Mouse (Mus musculus) monocyte, adult 2 months (primary cell): ENCODE measurements at regions not wholly inside any gene's neighbourhood (a gene's known extent, or its start where the extent isn't known, plus 50 kb on each side); places are given as distances from the start of the nearest gene placed in this dataset.

Experiments
- DNase-seq, 2 experiments: peaks; one replicate each; pipeline ENCODE4 v3.0.0; 2022; ENCODE audit warnings: low spot score in 2 of 2, low read depth in 1 of 2

DNA sequence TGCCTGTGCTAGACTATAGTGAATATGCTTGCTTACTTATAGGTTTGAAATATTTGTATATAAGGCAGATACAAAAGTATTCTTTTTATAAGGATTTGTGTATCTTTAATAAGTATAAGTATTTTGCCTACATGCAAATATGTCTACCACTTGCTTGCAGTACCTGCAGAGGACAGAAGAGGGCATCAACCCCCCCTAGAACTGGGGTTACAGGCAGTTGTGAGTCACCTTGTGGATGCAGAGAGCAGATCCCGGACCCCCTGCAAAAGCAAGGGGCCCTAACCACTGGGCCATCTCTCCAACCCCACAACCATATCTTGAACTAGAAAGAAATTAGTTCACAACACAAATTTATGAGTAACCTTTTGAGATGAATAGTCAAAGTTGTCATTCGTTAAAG is 91.3 kb upstream of the Phactr1 start:
- no peak for DNase-seq

DNA sequence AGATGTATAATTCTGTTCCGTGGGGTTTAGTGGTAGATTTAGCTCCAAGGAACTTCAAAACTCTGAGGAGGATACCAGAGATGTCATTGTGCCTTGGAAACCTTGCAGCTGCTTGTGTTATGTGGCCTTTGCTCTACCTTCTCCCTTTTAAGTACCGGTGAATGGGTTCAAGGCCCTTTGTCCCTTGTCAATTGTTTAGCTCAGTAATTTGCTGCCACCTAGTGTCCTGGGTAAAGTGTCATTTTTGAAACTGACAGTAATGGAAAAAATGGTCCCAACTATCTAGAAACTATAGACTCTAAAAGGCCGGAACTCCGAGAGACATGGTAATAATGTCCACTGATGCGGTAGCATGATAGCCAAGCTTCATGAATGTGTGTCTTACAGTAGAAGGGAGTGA is 90.8 kb upstream of the Phactr1 start:
- no peak for DNase-seq

DNA sequence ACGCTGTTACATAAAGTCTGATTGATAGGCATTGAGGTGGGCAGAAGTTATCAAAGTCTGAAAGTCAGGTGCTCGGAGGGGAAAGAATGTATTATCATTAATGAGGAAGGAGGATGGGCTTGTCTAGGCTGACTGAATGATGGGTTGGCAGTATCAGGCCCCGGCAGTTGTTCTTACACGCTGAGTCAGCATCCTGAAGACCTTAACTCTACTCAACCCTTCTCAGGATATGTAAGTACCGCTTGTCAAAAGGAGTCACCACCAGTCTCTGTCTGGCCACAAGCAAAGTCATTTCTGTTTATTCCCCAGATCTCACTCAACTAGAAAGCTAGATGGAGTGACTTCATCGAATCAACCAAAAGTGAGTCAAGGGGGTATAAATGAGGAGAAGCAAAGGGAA is 90.0 kb upstream of the Phactr1 start:
- DNase-seq = no peak

DNA sequence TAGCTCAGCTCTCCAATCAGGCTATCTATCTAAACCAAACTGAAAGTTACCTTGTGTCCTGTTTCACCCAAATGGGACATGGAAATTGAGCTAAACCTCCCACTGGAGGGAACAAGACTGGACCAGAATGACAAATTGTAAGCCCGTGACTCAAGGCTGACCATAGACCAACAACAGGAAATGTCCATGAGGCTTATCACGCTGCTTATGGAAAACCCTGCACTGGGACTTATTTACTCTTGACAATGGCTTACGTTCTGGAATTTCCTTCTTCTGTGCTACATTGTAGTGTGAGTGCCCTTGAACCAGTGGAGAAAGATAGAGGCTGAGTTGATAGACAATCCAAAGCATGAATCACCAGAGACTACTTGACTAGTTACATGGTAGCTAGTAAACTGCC is 87.5 kb upstream of the Phactr1 start:
- DNase-seq = no peak

DNA sequence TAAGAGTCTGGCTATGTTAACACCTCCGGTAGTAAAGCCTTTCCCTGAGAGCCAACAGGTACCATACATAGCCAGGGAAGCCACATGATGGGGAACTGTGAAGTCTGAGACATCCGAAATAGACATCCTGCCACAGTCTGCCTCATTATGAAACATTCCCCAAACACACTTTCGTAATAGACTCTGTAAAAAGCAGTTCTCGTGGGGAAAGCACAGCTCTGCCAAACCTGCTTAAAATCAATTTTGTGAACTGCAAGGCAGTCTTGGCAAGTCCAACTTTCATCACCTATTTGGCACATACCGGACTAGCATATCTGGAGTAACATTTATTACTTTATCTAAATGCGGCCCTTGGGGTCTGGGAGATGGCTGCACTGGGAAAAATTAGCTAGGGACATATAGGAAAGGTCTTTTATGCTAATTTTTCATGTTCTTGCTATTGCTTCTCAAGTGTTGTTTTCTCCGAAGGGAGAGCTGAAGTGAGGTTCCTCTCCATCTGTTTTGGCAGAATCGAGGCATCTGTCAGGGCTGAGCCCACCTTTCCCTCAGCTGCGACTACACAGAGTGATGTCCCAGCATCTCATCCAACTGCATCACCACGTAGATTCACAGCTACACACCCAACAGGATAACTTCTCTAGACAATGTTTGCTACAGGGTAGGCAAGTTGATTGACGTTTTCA is 86.8 kb upstream of the Phactr1 start:
- DNase-seq = no peak

DNA sequence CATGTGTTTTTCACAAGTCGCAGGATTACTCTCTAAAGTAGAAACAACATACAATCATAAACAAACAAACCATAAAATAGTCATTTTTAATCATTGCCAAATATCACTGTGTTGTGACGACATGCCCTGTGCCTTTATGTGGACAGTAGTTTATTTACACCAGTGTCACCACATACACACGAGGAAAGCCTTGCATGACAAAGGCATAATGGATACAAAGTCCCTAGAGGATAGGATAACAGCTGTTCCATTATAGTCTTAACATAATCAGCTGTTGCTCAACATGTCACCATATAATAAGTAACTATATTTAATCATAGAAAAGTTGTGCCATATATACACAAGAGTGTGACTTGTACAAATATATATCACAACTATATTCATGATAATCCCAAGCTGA is 85.2 kb upstream of the Phactr1 start:
- DNase-seq = no peak

DNA sequence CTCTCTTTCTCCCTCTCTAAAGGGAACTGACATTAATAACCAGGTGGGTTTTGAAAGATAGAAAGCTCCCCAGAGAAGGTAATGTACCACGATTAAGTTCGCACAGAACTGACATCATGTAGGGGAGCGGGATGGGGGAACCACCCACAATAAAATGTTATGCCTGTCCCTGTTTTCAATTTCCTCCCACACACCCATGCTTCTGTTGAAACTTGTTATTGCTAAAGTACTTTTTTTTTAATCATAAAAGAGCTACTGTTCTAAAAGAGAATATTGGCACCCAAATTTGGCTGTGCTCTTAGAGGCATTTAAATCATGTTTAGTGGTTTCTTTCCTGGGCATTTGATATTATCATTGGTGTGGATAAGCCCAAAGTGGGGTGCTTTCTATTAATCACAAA is 82.6 kb upstream of the Phactr1 start:
- DNase-seq = no peak

DNA sequence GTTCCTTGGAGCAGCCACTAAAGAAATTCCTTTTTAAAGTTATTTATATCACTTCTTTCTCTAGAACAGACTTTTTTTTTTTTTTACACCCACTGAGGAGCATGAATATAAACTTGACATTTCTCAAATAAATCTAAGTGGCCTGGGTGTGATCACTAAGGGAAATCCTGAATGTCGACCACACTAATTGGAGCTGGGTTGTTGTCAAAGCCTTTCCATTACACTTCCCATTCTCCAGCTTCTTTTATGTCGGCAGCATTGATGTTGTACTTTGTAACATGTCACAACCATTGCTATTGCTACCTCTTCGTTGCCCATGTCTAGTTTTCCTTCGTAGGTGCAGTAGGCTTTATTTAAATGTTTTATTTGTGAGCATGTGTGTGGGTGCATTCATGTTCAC is 77.1 kb upstream of the Phactr1 start:
- no peak for DNase-seq

DNA sequence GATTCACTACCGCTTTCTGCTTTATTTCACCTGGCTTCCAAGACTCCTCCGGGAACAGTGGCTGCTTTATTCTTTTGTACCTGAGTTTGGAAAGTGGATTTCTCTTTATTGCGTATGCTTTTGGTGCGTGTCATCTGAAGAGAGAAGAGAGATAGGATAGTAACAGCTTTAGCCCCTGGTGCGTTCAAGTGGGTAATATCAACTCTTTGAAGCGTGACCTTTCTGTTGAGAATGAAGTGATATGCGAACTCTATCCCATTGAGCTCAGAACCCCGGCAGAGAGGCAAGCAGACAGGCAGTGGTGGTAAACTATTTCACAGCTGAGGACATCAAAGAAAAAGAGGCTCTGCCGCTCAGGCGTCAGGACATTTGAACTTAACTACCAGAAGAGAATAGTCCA is 72.7 kb upstream of the Phactr1 start:
- no peak for DNase-seq

DNA sequence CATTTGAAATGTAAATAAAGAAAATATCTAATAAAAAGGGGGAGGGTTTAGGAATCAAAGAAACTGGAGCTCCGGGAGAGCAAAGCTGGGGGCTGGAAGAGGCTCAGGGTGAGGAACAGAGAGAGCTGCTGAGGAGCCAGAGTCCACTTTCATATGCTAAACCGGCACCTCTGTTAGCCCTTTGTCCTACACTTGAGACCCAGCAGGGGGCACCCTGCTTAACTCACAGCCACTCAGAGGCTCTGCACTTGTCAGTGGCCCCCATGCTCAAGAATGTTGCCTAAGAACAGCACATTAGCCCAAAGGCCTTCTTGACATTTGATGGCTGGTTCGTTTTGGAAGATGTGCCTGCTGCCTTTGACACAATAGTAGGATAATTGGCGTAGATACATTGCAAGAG is 71.5 kb upstream of the Phactr1 start:
- DNase-seq = no peak

DNA sequence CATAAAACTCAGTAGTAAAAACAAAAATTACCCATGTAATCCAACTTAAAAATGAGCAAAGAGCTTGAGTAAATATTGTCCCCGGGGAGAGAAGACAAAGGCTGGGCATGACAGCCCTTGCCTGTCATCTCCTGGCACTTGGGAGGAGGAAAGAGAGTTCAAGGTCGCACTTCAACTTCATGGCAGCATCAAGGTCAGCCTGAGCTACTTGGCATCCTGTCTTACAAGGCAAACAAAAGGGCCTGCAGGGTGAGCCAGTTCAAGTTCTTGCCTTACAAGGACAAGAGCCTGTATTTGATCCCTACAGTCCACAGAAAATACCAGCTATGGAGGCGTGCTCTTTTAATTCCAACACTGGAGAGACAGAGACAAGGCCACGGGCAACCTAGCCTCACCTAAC is 67.1 kb upstream of the Phactr1 start:
- DNase-seq = no peak

DNA sequence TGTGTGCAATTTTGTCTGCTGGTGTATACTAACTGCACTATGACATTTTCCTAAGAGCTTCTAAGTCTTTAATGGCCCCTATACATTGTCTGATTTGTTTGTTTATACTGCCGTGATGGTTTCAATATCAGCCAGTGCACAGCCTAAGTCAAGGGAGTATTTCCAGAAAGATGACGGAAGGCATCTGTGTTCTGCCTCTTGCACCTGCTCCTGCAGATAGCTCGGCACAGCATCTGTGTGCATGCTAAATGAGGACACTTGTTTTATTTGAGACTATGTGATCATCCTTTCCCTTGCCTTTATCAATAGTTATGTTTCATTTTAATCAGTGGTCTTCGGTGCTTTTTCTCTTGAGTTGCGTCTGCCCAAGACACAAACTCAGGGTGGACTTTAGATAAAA is 64.6 kb upstream of the Phactr1 start:
- DNase-seq = no peak

DNA sequence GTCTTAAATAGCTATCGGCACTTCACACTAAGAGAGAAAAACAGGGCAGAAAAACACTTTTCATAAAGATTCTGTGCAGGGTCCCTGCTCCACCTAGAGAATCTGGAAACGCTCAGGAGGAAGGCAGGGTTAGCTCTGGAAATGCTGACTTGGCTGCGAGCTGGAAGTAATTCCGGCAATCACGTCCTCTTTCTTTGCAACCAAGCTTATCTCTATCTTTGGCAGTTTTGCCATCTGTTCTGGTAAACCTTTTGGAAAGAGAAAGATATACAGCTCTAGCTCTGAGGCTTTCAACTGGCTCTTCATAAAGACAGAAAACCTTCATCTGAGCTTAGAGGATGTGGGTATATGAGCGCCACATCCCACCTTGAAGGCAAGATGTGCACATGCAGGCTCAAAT is 63.2 kb upstream of the Phactr1 start:
- DNase-seq = no peak

DNA sequence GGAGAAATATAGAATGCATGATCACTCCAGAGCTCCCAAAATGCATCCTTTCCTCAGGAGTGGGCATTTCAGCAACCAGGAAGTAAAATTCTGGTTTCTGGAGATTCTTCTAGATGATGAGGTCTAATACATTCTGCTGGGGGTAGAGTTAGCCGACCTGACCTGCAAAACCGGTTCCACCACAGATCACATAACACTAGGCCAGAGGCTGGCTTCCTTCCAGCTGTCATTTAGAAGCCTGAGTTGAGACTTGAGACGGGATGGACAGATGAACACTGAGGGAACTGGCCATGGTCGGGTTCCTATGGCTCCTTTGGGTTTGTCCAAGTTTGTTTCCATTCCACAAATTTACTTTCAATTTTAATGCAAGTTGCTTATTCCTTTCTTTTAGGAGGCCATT is 62.6 kb upstream of the Phactr1 start:
- no peak for DNase-seq

DNA sequence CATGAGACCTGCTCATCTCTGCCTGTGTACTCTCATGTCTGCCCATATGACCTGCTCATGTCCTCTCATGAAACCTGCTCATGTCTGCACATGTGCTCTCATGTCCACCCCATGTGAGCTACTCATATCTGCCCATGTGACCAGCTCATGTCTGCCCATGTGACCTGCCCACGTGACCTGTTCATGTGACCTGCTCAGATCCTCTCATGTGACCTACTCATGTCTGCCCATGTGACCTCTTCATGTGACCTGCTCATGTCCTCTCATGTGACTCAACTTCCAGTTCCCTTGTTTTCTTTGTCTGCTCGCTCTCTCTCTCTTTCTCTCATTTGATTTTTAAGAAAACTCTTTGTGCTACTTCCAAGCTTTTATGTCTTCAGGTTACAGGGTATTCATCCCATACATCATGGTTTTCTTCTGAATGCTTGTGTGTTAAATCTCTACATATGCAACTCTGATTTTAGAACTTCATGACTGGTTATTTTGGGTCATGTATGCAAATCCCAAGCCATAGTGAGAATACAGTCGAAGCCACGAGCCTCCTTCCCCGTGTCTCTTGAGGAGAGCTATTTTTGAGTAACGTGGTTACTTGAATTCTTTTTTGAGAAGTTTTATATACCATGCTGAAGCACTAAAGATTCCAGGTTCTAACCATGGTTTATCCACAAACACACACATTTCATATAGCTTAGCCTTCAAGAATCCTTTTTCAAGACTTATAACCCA is 60.7 kb upstream of the Phactr1 start:
- no peak for DNase-seq

DNA sequence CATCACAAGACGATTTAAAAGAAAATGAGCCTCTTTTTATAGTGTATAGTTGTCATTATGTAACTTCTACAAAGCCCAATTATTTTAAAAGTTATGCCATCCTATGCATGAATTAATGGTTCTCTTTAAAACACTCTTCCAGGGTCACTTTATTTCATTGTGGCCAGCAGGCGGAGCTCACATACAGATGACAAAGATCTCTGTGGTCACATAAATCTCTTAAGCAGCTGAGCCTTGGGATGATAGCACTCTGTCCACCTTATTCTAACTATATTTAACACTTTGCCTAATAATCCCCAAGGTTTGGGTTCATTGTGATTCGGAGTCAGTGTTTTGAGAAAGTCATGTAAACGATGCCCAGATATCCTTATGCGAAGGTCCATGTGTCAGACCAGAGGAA is 56.9 kb upstream of the Phactr1 start:
- DNase-seq = no peak
